Mouse (Mus musculus) activated CD4-positive, CD25-positive, alpha-beta regulatory T cell, adult 4 months (primary cell): ENCODE data around the gene Zfp319. TPM values are rescaled to one million over a fixed set of nuclear protein-coding genes. Genes with fewer than 3 reads are reported as not detected.
A peak's percentile ranks its signal among the peaks of the same experiment; 100 is the strongest.
"Not testable (repeated sequence)": the region's sequence is repeated elsewhere in the genome, so short reads cannot be mapped to it uniquely, and the experiment has no call there.

Experiments used
- ATAC-seq: one replicate; pipeline ENCODE4 v1.8.0; 2017
- polyA plus RNA-seq, 2 experiments: library from polyadenylated mRNA; unstranded; fragments of 100-300 nt; shearing (Covaris generic); gene quantifications; one replicate each; pipeline ENCODE4 v1.2.1; 2017

The Zfp319 gene
- polyA plus RNA-seq, result 1 to 10 TPM; 3.2 to 4.5 TPM

- peak; percentile 85 for ATAC-seq
These were observed at the start of gene Zfp319, which contains the start of gene Usb1 for GRCm38 (mm10) chr8:95331720-95332436. Gene Zfp319 (minus strand): TSS chr8:95331950. Gene Usb1 (plus strand): TSS chr8:95332284.

GRCm38 (mm10) chr8:95380953-95381352 is 49.2 kb upstream of the Zfp319 start:
- ATAC-seq, result no peak

- ATAC-seq, result not testable (repeated sequence)
These were observed 47.2 kb upstream of the Zfp319 start for GRCm38 (mm10) chr8:95378928-95379327.

- ATAC-seq, result no peak
These were observed 46.1 kb upstream of the Zfp319 start for GRCm38 (mm10) chr8:95377863-95378291.

GRCm38 (mm10) chr8:95377101-95377500 is 45.4 kb upstream of the Zfp319 start:
- ATAC-seq, result no peak

- ATAC-seq, result no peak
These were observed 44.7 kb upstream of the Zfp319 start for GRCm38 (mm10) chr8:95376309-95376999.

GRCm38 (mm10) chr8:95375374-95375930 is 43.7 kb upstream of the Zfp319 start:
- ATAC-seq, result no peak

GRCm38 (mm10) chr8:95374429-95374828 is 42.7 kb upstream of the Zfp319 start:
- no peak for ATAC-seq

- no peak for ATAC-seq
These were observed 41.7 kb upstream of the Zfp319 start for GRCm38 (mm10) chr8:95373389-95374002.

- ATAC-seq, result peak; percentile 84
These were observed 38.0 kb upstream of the Zfp319 start for GRCm38 (mm10) chr8:95369581-95370326.

- no peak for ATAC-seq
These were observed 32.1 kb upstream of the Zfp319 start for GRCm38 (mm10) chr8:95363849-95364248.

GRCm38 (mm10) chr8:95362272-95362671 is 30.5 kb upstream of the Zfp319 start:
- no peak for ATAC-seq

- no peak for ATAC-seq
These were observed 29.2 kb upstream of the Zfp319 start for GRCm38 (mm10) chr8:95361016-95361341.

- ATAC-seq, result no peak
These were observed 28.6 kb upstream of the Zfp319 start for GRCm38 (mm10) chr8:95360181-95361015.

- ATAC-seq, result no peak
These were observed 27.0 kb upstream of the Zfp319 start for GRCm38 (mm10) chr8:95358550-95359411.

GRCm38 (mm10) chr8:95354606-95355005 is 22.9 kb upstream of the Zfp319 start:
- no peak for ATAC-seq

GRCm38 (mm10) chr8:95352871-95353866 is 21.4 kb upstream of the Zfp319 start:
- ATAC-seq, result no peak

- no peak for ATAC-seq
These were observed 20.6 kb upstream of the Zfp319 start, which contains the start of gene Mmp15 for GRCm38 (mm10) chr8:95352151-95352870. Gene Mmp15 (plus strand): TSS chr8:95352268.

GRCm38 (mm10) chr8:95351461-95351860 is 19.7 kb upstream of the Zfp319 start:
- ATAC-seq, result no peak
